14 mouse cellular contexts compared by ENCODE assay signal in genomic region chr3:85695056-85695455, GRCm38 (mm10).
"Had no signal": no experiment of that assay in that cellular context is flagged by ENCODE, and none has a peak within 500 bp of the region (broad histone marks: within the 10 kb centered on the region; RNA-seq: fewer than 3 reads in every experiment).

No protein-coding gene starts in this region.

- H3K27me3 ChIP-seq: lung, embryonic 15.5 days; midbrain, embryonic 12.5 days; stomach, embryonic 15.5 days had no signal

- H3K9ac ChIP-seq: limb, embryonic 15.5 days; liver, embryonic 12.5 days; lung, embryonic 15.5 days; midbrain, embryonic 12.5 days; stomach, embryonic 15.5 days had no signal

- H3K36me3 ChIP-seq: limb, embryonic 15.5 days; liver, embryonic 12.5 days; lung, embryonic 15.5 days; midbrain, embryonic 12.5 days; stomach, embryonic 15.5 days had no signal

- H3K9me3 ChIP-seq: limb, embryonic 15.5 days; liver, embryonic 12.5 days; lung, embryonic 15.5 days; midbrain, embryonic 12.5 days; stomach, embryonic 15.5 days had no signal

- H3K4me1 ChIP-seq: limb, embryonic 15.5 days; liver, embryonic 12.5 days; lung, embryonic 15.5 days; midbrain, embryonic 12.5 days; stomach, embryonic 15.5 days had no signal

- ATAC-seq: intestine, postnatal 0 days; liver, embryonic 12.5 days; midbrain, embryonic 16.5 days had no signal

- H3K27ac ChIP-seq: limb, embryonic 15.5 days; liver, embryonic 12.5 days; lung, embryonic 15.5 days; macrophage; midbrain, embryonic 12.5 days; stomach, embryonic 15.5 days had no signal

- H3K4me3 ChIP-seq: limb, embryonic 15.5 days; liver, embryonic 12.5 days; lung, embryonic 15.5 days; megakaryocyte, embryonic 14.5 days; midbrain, embryonic 12.5 days; stomach, embryonic 15.5 days had no signal

- H3K4me2 ChIP-seq: limb, embryonic 15.5 days; liver, embryonic 12.5 days; lung, embryonic 15.5 days; midbrain, embryonic 12.5 days; stomach, embryonic 15.5 days had no signal

- DNase-seq: kidney, postnatal 14 days; layer of hippocampus, postnatal 36 days; lung, postnatal 14 days; retina, postnatal 1 day; thymus, postnatal 36 days had no signal
